Mouse (Mus musculus) brain, adult 2 months (tissue): ENCODE measurements at regions not wholly inside any gene's neighbourhood (a gene's known extent, or its start where the extent isn't known, plus 50 kb on each side); places are given as distances from the start of the nearest gene placed in this dataset.
A peak's percentile ranks its signal among the peaks of the same experiment; 100 is the strongest.

ENCODE experiments used
- DNase-seq: peaks from one replicate; pipeline ENCODE4 v3.0.0; 2011; ENCODE audit warnings: low read depth, low spot score

DNA sequence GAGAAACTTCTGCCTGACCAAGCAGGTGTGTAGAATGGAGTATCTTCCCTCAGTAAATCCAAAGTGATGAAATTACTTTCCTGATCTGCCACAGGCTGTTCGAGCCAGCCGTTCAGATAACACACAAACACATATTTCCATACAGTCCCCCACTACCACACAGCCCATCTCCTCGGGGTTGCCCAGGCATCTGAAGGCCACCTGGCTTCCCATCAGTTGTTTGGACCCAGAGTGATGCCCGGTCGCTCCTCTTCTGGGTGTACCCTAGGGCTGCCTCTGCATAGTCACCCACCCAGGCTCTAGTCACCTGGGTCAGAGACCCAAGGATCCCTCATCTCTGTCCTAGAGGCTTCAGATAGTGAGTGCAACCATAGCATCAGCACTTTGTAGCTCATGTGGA is 107.9 kb downstream of the CK137956 start:
- no peak for DNase-seq

DNA sequence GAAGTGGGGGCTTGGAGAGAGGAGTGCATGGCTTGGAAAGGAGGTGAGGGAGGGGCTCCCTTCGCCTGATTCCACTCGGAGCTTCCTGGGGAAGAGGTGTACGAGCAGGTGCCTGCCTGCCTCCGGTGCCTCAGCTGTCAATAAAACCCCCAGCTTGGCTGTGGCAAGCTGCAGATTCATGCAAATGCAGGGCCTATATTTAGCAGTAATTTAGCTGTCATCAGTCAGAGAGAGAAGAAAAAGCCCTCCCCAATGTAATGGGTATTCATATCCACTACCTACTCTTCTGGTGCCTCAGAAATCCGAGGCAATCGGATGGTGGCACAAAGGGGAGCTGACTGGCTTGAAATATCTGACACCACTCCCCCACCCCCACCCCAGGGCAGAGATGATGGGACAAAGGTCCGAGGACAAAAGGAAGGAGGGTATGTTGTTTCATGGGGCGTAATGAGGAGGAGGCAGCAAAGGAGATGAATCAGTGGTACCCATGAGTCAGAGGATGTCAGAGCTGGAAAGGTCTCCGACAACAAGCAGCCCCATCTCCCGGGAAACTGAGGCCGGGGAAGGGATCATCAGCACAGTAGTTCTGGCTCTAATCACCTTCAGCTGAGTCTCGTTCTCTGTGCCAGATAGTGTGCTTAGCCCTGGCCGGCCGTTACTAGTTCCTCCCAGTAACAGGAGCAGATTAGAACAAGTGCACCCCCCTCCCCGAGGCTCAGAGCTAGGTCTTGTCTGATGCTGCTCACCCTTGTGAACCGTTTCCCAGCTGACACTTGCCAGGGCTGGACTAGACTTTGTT is 109.2 kb downstream of the CK137956 start:
- peak; percentile 83 for DNase-seq

DNA sequence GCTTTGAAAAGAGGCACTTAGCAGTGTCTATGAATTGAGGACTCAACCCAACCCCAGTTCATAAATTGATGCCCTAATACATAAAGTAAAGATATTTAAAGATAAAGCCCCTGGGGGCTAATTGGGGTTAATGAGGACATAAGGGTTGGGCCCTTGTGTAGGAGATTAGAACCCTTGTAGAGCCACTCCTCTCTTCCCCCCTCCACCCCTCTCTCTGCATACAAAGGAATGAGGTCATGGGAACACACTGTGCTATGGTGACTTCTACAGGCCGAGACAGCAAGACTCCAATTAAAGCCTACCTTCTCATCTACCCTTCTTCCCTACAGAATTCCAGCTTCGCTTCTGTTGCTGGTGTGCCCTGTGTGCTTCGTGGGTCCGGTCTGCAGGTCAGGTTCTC is 110.5 kb downstream of the CK137956 start:
- no peak for DNase-seq

DNA sequence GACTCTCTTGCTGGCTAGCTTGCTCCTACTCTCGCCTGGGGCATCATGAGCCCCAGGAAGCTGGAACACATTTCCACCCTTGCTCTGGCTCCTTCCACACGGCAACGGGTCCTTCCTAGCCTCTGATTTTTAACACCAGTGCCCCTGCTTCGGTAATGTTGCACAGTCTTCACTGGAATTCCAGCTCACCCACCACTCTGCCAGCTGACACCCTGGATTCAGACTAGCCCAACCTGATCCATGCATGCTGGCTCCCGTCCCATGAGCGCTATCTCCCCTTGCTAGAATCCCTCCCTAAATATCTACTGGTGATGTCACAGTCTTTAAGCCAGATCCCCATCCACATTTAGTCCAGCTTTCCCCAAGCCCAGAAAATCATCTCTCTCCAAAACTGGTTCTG is 111.2 kb downstream of the CK137956 start:
- DNase-seq: peak; percentile 25

DNA sequence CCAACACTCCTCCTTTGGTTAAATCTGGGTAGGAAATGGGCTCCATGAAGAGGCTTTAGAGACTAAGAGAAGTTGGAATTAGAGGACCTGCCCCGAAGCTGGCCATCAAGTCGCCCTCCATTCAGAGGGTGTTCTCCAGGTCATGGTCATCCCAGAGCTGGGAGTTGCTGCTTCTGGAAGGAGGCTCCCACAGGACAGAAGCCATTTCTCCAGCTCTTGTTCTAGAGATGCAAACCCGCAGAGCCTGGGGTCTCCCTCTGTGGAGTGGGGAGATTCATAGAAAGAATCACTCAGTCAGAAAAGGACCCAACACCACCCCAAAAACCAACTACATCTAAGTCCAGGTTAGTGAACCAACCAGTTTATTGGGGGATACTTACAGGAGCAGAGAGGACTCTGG is 112.2 kb downstream of the CK137956 start:
- DNase-seq: no peak

DNA sequence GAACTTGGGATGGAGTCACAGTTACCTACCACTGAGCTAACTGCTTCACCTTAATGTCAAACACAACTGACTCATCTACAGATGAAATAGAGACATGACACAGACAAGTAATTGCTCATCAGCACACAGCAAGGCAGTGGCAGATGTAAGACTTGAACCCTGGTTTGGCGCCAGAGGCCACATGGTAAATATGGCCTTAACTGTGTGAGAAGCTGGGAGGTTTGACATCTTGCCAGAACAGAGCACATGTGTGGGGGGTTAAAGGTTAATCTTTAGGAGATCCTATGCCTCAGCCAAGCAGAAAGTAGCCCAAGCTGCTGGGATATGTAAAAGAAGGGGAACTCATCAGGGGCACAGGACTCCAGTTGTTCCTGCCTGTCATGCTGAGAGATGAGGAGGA is 114.9 kb downstream of the CK137956 start:
- no peak for DNase-seq

DNA sequence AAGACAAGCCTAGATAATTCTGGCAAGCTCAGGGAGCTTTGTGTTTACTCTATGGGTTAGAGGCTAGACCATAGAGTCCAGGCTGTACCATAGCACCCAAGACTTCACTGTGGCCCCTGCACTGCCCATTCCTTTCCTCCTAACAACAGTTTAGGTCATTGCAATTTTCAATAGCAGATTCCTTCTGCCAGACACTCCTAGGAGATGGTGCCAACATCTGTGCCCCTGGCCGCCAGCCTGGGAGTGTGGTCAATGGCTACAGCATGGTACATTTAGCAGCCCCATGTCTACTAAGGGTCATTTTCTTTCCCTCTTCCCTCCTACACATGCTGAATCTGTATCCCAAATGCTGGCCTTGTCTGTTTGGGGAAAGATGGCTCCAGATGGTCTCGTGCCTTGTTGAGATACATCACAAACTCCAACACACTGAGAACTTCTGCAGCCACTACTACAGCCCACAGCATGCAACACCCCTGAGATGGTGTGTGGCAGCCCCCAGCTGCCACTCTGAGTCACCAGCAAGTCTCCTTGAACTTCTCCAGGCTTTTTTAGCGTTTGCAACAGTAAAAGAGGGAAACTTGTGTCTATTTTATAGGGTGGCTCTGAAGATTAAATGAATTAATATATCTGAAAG is 115.9 kb downstream of the CK137956 start:
- DNase-seq: peak; percentile 77

DNA sequence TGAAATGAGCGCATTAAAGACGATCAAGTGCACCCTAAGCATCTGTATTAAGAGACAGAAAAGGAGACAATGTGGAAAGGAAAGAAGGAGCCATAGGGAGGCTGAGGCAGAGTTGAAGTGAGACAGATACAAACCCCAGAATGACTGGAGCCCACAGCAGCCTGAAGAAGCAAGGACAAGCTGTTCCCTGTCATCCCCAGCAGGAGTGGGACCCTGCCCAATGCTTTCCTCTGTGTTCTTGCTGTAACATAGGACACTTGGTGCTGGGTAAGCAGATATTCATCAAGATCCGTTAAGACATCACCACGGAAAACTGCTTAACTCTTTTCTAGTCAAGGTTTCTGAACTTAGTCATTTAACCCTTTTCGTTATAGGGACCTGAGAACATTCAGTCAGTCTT is 121.4 kb downstream of the CK137956 start:
- no peak for DNase-seq

DNA sequence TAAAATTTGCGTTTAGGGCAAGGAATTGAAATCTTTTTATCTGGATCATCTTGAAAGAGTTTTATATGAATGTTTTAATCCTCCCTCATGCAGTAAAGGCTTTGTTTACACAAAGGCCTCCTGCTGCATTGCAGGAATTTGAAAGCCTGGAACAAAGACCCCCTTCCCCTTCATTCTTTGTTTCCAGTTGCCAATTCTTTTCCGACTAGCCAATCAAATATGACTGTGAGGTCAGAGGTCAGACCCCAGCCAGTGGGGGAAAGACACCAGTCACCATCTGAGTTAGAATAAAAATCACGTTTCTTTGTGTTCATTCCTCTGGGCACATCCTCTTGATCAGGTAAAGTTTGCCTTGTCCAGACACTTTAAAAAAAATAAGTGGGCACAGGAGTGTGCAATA is 124.4 kb downstream of the CK137956 start:
- DNase-seq: no peak

DNA sequence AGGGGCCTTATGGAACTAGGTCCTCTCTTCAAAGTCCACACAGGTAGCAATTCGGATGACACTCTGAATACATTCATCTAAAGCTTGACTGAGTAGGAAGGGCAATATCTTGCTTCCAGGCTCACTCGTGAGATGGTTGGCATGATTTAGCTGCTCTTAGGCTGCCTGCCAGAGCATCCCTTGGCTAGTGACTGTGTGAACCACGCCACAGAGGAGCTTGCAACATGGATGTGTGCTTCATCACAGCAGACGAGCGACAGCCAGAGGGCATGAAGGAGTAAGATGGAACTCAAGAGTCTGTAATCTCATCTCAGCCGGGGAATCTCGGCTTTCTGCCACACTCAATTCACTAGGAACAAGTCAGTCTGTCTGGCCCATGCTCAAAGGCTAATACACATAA is 127.3 kb downstream of the CK137956 start:
- DNase-seq: peak; percentile 36

DNA sequence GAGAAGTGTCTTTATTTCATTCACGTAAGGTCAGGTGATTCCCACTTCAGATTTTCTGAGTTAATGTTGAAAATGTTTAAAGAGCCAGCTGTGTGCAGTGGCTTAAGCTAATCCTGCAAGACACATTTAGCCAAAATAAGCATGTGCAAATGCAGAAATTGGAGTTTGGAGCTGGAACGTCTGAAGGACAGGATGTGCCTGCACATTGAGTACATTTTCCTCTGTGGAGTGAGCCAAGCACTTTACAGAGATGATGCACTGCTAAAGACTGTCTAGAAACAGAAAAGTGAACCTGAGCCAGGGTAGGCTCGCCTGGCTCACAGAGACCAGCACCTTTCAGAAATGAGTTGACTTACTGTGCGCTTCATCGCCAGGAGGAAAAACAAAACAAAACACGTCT is 137.1 kb downstream of the CK137956 start:
- DNase-seq: peak; percentile 83

DNA sequence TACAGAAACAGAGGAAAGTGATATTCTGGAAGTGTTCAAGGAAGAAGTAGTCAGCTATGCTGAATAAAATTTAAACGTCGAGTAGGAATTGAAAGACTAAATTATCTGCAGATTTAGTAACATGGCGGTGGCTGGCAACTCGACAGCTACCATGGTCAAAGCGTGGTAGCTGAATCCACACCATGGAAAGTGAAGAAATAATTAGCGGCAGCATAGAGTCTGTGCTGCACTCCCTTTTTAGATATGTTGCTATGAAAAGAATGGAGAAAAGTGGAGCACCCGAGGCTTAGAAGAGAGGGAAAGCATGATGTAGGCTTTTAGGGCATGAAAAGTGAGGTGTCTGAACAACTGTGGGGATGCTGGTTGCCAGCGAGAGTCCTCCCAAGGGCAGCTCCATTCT is 143.8 kb downstream of the CK137956 start:
- no peak for DNase-seq

DNA sequence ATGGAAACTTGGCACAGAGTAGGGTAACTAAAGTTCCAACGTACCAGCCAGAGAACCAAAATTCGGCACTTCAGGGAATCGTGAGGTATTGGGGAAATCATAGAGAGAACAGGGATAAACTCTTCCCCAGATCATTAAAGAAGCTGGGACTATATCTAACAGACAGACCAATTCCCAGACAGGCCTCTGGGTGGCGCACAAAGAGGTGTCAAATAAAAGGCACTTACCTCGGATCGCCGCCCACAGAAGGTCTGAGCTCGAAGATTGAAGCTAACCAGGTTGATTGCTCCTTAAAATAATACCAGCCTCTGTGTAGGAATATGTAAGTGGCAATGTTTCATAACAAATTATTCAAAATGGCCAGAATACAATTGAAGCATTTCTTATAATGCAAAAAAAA is 151.2 kb downstream of the CK137956 start:
- DNase-seq: no peak

DNA sequence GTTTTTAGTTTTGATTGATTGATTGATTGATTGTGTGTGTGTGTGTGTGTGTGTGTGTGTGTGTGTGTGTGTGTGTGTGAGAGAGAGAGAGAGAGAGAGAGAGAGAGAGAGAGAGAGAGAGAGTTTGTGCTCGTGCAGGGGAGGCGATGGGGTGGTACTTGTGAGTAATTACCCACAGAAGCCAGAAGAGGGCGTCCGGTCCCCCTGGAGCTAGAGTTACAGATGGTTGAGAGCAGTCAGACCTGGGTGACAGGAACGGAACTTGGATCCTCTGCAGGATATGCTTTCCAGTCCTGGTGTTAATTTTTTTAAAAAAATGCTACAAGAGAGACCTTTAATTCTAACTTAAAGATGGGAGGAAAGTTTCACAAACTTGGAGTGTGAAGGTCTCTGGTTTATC is 151.7 kb downstream of the CK137956 start:
- DNase-seq: no peak

DNA sequence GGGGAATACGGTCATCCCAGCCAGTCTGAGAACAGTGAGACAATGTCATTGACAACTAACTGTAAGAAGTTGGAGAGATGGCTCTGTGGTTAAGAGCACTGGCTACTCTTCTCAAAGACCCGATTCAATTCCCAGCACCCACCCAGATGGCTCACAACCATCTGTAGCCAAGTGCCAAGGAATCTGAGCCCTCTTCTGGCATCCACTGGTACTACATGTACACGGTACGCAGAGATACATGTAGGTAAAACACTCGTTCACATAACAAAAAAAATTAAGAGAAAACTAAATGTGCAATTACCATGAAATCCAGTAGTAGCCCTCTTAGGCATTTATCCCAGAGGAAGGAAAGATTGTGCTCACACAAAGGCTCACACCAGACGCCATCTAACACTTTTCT is 156.1 kb downstream of the CK137956 start:
- no peak for DNase-seq

DNA sequence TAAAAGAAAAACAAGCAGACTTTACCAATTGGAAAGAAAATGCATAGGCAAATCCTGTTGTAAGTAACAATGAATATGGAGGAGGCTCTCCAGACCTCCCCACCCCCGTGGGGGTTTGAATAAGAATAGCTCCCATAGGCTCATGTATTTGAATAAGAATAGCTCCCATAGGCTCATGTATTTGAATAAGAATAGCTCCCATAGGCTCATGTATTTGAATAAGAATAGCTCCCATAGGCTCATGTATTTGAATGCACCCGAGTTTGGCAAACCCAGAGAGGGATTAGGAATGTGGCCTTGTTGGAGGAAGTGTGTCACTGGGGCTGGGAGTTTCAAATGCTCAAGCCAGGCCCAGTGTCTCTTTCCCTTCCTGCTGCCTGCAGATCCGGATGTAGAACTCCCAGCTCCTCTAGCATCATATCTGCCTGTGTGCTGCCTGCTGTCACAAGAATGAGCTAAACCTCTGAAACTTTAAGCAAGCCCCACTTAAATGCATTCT is 158.7 kb downstream of the CK137956 start:
- no peak for DNase-seq

DNA sequence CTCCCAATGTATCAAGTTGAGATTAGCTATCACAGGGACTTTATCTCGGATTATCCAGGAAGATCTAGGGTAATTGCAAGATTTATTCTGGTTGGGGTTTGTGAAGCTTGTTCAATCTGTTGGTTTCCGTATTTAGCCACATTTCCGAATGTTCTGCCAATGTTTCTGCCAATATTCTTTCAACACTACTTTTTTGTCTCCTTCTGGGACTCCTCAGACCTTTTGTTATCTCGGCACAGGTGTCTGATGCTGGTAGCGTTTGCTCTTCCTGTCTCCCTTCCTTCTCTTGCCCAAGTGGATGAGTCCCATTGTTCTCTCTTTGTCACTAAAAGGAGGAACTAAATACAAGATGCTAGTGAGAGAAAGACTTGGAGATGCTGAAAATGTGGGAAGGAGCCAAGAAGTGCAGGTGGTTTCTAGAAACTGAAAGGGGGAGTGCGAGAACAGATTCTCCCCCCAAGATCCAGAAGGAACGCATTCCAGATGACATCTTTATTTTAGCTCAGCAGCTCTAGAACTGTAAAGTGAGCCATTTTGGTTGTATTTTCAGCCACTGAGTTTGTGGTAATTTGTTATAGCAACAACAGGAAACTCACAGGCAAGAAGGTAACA is 159.7 kb downstream of the CK137956 start:
- DNase-seq: peak; percentile 65

DNA sequence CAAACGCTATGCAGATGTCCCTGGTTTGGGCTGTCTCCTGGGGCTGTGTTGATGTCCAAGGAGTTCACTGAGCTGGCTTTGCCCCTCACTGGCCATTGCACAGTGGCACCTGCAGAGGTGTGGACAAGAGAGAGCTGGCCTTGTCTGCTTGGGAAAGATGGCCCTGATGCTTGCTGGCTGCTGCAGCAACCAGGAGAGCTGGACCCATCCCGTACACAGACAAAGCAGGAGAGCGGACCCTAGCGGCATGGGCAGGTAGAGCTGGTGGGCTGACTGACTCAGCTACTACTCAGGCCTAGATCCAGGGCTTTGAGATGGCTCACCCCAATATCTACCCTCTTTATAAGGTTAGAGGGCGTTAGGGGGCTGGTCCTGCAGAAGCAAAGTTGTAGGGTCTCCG is 161.7 kb downstream of the CK137956 start:
- DNase-seq: no peak

DNA sequence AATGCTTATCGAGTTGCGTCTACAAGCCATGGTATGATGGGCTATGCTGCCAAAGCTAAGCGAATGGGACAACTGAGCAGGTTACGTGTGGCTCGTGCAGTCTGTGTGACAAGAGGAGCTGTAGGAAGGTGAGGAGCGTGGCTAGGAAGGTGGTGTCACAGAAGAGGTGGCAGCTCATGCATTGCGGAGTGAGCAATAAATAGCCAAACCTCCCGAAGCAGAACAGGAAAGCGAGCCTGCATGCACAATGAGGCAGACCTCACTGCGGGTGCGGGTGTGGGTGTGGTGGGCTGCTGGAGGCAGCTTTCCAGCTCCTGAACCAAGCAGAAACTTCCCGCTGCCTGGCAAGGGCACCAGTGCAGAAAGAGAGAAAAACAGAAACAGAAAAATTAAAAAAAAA is 181.5 kb downstream of the CK137956 start:
- peak; percentile 62 for DNase-seq

DNA sequence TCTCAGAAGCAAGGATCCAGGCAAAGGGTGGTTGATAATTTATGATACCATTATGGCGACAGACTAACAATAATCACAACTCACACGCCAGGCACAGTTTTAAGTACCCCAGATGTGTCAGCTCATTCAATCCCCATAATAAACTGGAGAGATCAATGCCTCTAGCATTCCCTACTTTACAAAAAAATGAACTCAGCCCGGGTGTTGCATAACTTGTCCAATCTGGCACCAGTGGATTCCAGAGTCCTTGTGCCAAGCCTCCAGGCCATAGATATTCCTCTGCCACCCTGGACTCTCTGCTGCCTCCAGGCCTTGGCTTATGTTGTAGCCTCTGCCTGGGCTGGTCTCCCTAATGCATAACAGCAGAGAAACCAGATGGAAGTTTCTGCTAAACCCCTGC is 185.0 kb downstream of the CK137956 start:
- DNase-seq: peak; percentile 31

DNA sequence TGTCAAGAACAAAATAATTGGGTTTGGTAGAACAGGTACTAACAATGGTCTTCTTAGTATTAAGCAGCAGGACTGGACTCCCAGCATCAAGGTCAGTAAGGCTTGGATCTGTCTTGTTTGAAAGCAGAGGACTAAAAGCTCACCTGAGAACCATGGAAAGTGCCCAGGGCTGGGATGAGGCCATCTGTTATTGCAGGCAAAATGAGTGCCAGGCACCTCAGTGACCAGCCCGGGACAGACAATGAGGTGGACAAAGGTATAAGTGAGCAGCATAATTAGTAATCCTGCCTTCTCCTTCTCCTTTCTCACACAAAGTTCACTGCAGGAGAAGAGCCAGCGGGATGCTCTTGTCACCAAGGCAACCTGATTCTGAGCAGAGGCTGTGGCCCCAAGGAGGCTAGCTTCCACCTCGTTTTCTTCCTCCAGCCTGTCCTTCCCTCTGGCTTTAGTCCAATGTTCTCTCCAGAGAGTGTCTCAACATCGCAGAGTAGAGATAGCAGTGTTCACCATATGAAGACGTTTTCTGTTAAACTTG is 198.7 kb downstream of the CK137956 start:
- peak; percentile 36 for DNase-seq

DNA sequence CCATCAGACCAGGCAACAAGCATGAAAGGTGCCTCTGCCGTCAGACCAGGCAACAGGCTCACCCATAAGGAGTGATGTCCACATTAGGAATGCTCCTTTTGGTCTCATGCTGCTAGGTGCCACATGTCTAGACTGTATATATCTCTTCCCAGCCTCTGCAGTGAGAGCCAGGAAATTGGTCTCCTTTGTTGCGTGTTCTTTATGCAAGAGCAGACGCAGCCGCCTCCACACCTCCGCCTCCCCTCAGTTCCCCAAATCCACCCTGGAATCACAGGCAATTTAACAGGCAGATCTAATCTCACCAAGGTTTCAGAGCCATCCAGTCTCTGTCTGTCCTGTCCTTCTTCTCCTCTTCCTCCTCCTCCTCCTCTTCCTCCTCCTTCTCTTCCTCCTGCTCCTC is 207.0 kb downstream of the CK137956 start:
- peak; percentile 78 for DNase-seq

DNA sequence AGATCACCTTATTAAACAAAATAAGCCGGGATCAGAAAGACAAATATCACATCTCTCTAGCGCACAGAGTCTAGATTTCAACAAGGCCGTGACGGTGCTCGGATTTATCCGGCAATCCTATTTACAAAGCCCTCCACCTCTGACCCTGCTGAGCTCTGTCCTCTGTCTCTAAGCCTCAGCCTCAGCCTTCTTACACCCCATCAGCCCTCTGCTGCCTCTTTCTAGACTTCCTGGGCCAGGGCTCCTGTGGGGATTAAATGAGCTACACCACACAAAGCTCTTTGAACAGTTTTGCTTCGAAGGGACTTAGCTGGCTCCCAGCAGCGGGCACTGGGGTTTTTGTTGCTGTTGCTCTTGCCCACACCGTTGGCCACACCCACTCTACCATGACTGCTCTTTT is 211.8 kb downstream of the CK137956 start:
- no peak for DNase-seq
